ENCODE assay signal across 39 mouse cellular contexts in the genomic region with DNA sequence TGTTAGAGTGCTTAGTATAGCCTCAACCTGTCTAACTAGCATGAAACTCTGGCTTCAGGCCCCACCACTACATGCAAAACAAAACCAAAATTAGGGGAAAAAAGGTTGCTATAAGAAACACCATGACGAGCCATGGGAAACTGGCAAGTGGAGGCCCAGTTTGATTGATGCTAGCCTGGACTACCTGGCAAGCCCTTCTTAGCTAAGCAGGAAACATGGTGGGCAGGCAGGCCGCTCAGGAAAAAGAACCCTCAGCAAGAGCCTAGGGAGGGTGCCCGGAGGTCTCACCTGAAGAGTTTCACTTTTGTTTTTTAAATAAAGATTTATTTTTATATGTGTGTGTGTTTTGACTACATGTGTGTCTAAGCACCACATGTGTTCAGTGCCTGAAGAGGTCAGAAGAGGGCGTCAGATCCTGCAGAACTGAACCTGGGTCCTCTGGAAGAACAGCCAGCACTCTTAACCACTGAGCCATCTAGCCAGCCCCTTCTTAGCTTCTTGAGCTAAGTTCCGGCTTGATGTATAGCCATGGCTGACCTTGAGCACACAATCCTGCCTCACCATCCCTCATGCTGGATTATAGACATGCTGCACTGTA. TPM values are rescaled to one million over a fixed set of nuclear protein-coding genes. Genes with fewer than 3 reads are reported as not detected.
A peak's percentile ranks its signal among the peaks of the same experiment; 100 is the strongest.
DNase-seq lines count a peak whose midpoint lies in the region; ATAC-seq and TF ChIP-seq lines count a peak whose summit lies in the region.
"Had no signal": no experiment of that assay in that cellular context is flagged by ENCODE, and none has a peak within 500 bp of the region (broad histone marks: within the 10 kb centered on the region; RNA-seq: fewer than 3 reads in every experiment).

No protein-coding gene starts in this region.

- H3K9me3 ChIP-seq in intestine, postnatal 0 days (ENCODE audit: control insufficient read depth): no peaks in the 10 kb centered on the region
- H3K9me3 ChIP-seq in intestine, embryonic 15.5 days: no peaks in the 10 kb centered on the region
- no peaks in the 10 kb centered on the region for H3K9me3 ChIP-seq in midbrain, postnatal 0 days (ENCODE audit: low read length)
- no peaks in the 10 kb centered on the region for H3K9me3 ChIP-seq in midbrain, embryonic 14.5 days (ENCODE audit: control insufficient read depth, low read length)
- H3K9me3 ChIP-seq in MEL (replicated peaks; ENCODE audit: insufficient read depth, low read length): no peaks in the 10 kb centered on the region
- H3K9me3 ChIP-seq: G1E; heart, embryonic 15.5 days; limb, embryonic 12.5 days had no signal

- H3K27ac ChIP-seq in intestine, postnatal 0 days (ENCODE audit: low read depth, low read length): no peak overlapping the region
- no peak overlapping the region for H3K27ac ChIP-seq in intestine, embryonic 15.5 days
- no peak overlapping the region for H3K27ac ChIP-seq in midbrain, postnatal 0 days (ENCODE audit: low read depth, low read length)
- no peak overlapping the region for H3K27ac ChIP-seq in midbrain, embryonic 14.5 days (replicated peaks; ENCODE audit: low read depth, low read length)
- no peak overlapping the region for H3K27ac ChIP-seq in MEL (ENCODE audit: control insufficient read depth, low read depth, low read length)
- H3K27ac ChIP-seq: heart, embryonic 15.5 days; limb, embryonic 12.5 days had no signal

- TF ChIP-seq EP300 in MEL (IDR thresholded peaks at IDR 0.05; ENCODE audit: low read depth in 1 of 2, low read length in 2 of 2): no peak

- 83% methylated on average over 5 of the region's 5 CpGs for WGBS in intestine, postnatal 0 days
- 86% methylated on average over 5 of the region's 5 CpGs for WGBS in intestine, embryonic 15.5 days
- 77% methylated on average over 5 of the region's 5 CpGs for WGBS in midbrain, postnatal 0 days
- 89% methylated on average over 5 of the region's 5 CpGs for WGBS in midbrain, embryonic 14.5 days

- no peak overlapping the region for H3K4me3 ChIP-seq in intestine, postnatal 0 days (ENCODE audit: low read depth, low read length)
- no peak overlapping the region for H3K4me3 ChIP-seq in intestine, embryonic 15.5 days (replicated peaks)
- no peak overlapping the region for H3K4me3 ChIP-seq in midbrain, postnatal 0 days (ENCODE audit: low read depth, low read length)
- no peak overlapping the region for H3K4me3 ChIP-seq in midbrain, embryonic 14.5 days (replicated peaks; ENCODE audit: low read depth, low read length)
- H3K4me3 ChIP-seq in MEL (ENCODE audit: control insufficient read depth in 1 of 2, insufficient read depth in 1 of 2, low read depth in 2 of 2, low read length in 2 of 2): no peak overlapping the region
- H3K4me3 ChIP-seq: erythroblast, embryonic 14.5 days; heart, embryonic 15.5 days; limb, embryonic 12.5 days had no signal

- no peak overlapping the region for H3K9ac ChIP-seq in intestine, postnatal 0 days (ENCODE audit: low read depth, low read length)
- H3K9ac ChIP-seq in intestine, embryonic 15.5 days: no peak overlapping the region
- H3K9ac ChIP-seq in midbrain, postnatal 0 days (replicated peaks; ENCODE audit: low read length, poor library complexity, severe bottlenecking): no peak overlapping the region
- no peak overlapping the region for H3K9ac ChIP-seq in midbrain, embryonic 14.5 days (replicated peaks; ENCODE audit: low read length)
- no peak overlapping the region for H3K9ac ChIP-seq in MEL (ENCODE audit: control insufficient read depth, low read depth, low read length, poor library complexity, severe bottlenecking)
- H3K9ac ChIP-seq: heart, embryonic 15.5 days; limb, embryonic 12.5 days; liver, postnatal 0 days had no signal

- ATAC-seq in intestine, postnatal 0 days: no peak
- no peak for ATAC-seq in intestine, embryonic 15.5 days
- ATAC-seq in midbrain, postnatal 0 days (ENCODE audit: low FRiP score): no peak
- no peak for ATAC-seq in midbrain, embryonic 14.5 days (ENCODE audit: low FRiP score, low TSS enrichment)
- ATAC-seq: forebrain, embryonic 16.5 days; hindbrain, embryonic 16.5 days; liver, postnatal 0 days; Patski had no signal

- peak; percentile 17; the same call in 1 of the 2 replicates for TF ChIP-seq CTCF in intestine, postnatal 0 days (IDR thresholded peaks at IDR 0.05; ENCODE audit: low read depth)
- 0 out of 2 replicates have a peak, but pooled peaks have one; percentile 2 for TF ChIP-seq CTCF in midbrain, postnatal 0 days (IDR thresholded peaks at IDR 0.05)
- TF ChIP-seq CTCF in MEL (IDR thresholded peaks at IDR 0.05 in 2 of 3, conservative IDR thresholded peaks at IDR 0.05 in 1 of 3; ENCODE audit: control insufficient read depth in 1 of 3, insufficient read depth in 1 of 3, low read depth in 2 of 3, low read length in 3 of 3, poor library complexity in 1 of 3, severe bottlenecking in 1 of 3): no peak

- H3K79me2 ChIP-seq in MEL (ENCODE audit: control insufficient read depth, insufficient read depth, low read length, poor library complexity): no peaks in the 10 kb centered on the region

- 0 out of 2 replicates have a peak, but pooled peaks have one; percentile 3 for TF ChIP-seq RAD21 in MEL (IDR thresholded peaks at IDR 0.05; ENCODE audit: low read depth, low read length)

- intact Hi-C loops in left cerebral cortex, postnatal 10 days (cut with DNase I): no loop called here

- no peak for DNase-seq in midbrain, postnatal 0 days (ENCODE audit: low spot score)
- no peak for DNase-seq in midbrain, embryonic 14.5 days
- DNase-seq in MEL (ENCODE audit: low read depth, low spot score): no peak
- DNase-seq in embryo, embryonic 10.5 days (ENCODE audit: low spot score): no peak
- no peak for DNase-seq in left cerebral cortex, postnatal 10 days (ENCODE audit: extremely low spot score in 1 of 2, low spot score in 2 of 2)
- DNase-seq: adrenal gland, postnatal 14 days; cerebellum, adult 11 months; cerebellum, adult 9-10 months; cerebellum, postnatal 36 days; embryo, embryonic 11 days; kidney, adult 8-10 months; kidney, postnatal 10 days; liver, postnatal 0 days; right cerebral cortex, postnatal 14 days; thymus, adult 2 months; thymus, postnatal 4 days had no signal

- no peaks in the 10 kb centered on the region for H3K27me3 ChIP-seq in intestine, postnatal 0 days (replicated peaks; ENCODE audit: control insufficient read depth, insufficient read depth, low read length)
- no peaks in the 10 kb centered on the region for H3K27me3 ChIP-seq in intestine, embryonic 15.5 days (replicated peaks)
- no peaks in the 10 kb centered on the region for H3K27me3 ChIP-seq in midbrain, postnatal 0 days (ENCODE audit: insufficient read depth, low read length)
- H3K27me3 ChIP-seq in midbrain, embryonic 14.5 days (ENCODE audit: control insufficient read depth, insufficient read depth, low read length): no peaks in the 10 kb centered on the region
- H3K27me3 ChIP-seq in MEL (ENCODE audit: control insufficient read depth in 1 of 2, insufficient read depth in 2 of 2, low read length in 2 of 2): no peaks in the 10 kb centered on the region
- H3K27me3 ChIP-seq: heart, embryonic 15.5 days; limb, embryonic 12.5 days; Patski had no signal

- no peaks in the 10 kb centered on the region for H3K4me1 ChIP-seq in intestine, postnatal 0 days (replicated peaks; ENCODE audit: control insufficient read depth, insufficient read depth, low read length)
- H3K4me1 ChIP-seq in intestine, embryonic 15.5 days (replicated peaks): no peaks in the 10 kb centered on the region
- no peaks in the 10 kb centered on the region for H3K4me1 ChIP-seq in midbrain, postnatal 0 days (ENCODE audit: insufficient read depth, low read length)
- H3K4me1 ChIP-seq in midbrain, embryonic 14.5 days (ENCODE audit: control insufficient read depth, insufficient read depth, low read length): no peaks in the 10 kb centered on the region
- peaks cover 3 to 8% of the 10 kb centered on the region in 2 experiments; a peak in 3 of 4 replicates for H3K4me1 ChIP-seq in MEL (ENCODE audit: control insufficient read depth in 1 of 2, insufficient read depth in 2 of 2, low read length in 2 of 2)
- H3K4me1 ChIP-seq: heart, embryonic 15.5 days had no signal

- H3K4me2 ChIP-seq in intestine, postnatal 0 days (replicated peaks; ENCODE audit: low read depth): no peak overlapping the region
- no peak overlapping the region for H3K4me2 ChIP-seq in intestine, embryonic 15.5 days (replicated peaks)
- H3K4me2 ChIP-seq in midbrain, postnatal 0 days (ENCODE audit: low read depth, low read length, poor library complexity, severe bottlenecking): no peak overlapping the region
- H3K4me2 ChIP-seq in midbrain, embryonic 14.5 days (ENCODE audit: low read length): no peak overlapping the region
- H3K4me2 ChIP-seq: heart, embryonic 15.5 days; limb, embryonic 12.5 days; liver, embryonic 11.5 days; midbrain, embryonic 11.5 days had no signal

- TF ChIP-seq POLR2A in MEL (IDR thresholded peaks at IDR 0.05; ENCODE audit: control insufficient read depth in 1 of 2, insufficient read depth in 1 of 2, low read depth in 1 of 2, low read length in 2 of 2, poor library complexity in 1 of 2): no peak

- peaks cover 34% of the 10 kb centered on the region for H3K36me3 ChIP-seq in intestine, postnatal 0 days (ENCODE audit: control insufficient read depth, insufficient read depth)
- peaks cover 15% of the 10 kb centered on the region; the same call in 1 of the 2 replicates for H3K36me3 ChIP-seq in intestine, embryonic 15.5 days
- H3K36me3 ChIP-seq in midbrain, postnatal 0 days (ENCODE audit: insufficient read depth, low read length): peaks cover 12% of the 10 kb centered on the region; the same call in 1 of the 2 replicates
- H3K36me3 ChIP-seq in midbrain, embryonic 14.5 days (ENCODE audit: control insufficient read depth, insufficient read depth, low read length): peaks cover 45% of the 10 kb centered on the region
- peaks cover 5 to 8% of the 10 kb centered on the region in 2 experiments for H3K36me3 ChIP-seq in MEL (ENCODE audit: control insufficient read depth in 1 of 2, insufficient read depth in 2 of 2, low read length in 2 of 2)

RNA-seq across cellular contexts. Expression of a gene that starts 47.6 kb away (rescaled TPM):
- polyA plus RNA-seq in intestine, postnatal 0 days (2015; fragmentation: Nextera tagmentation; extraction: Ambion mirVana): 0.07 and 0.21 TPM in 2 replicates
- polyA plus RNA-seq in intestine, embryonic 15.5 days (2015; fragmentation: Nextera tagmentation; extraction: Ambion mirVana): 0.15 and 0.29 TPM in 2 replicates
- 10.1 and 15.6 TPM in 2 replicates for total RNA-seq in midbrain, postnatal 0 days (2014; rRNA removed)
- 3.8 and 4.3 TPM in 2 replicates for polyA plus RNA-seq in midbrain, postnatal 0 days (2015; fragmentation: Nextera tagmentation; extraction: Ambion mirVana)
- 0.62 and 2.1 TPM in 2 replicates for polyA plus RNA-seq in midbrain, embryonic 14.5 days (2014; fragmentation: Nextera tagmentation; extraction: Ambion mirVana)
- total RNA-seq in MEL (2012; rRNA removed): not detected in 2 replicates
- not detected for polyA plus RNA-seq in MEL (2012; ENCODE audit: insufficient read depth in 1 of 2, insufficient read length in 2 of 2, low read depth in 1 of 2, low replicate concordance in 2 of 2, missing spikeins in 1 of 2)
- total RNA-seq in left cerebral cortex, postnatal 10 days (2021): 10 to 100 TPM; 10.6 to 11.1 TPM
- total RNA-seq: adrenal gland, postnatal 14 days; G1E; heart, postnatal 25 days had no signal
- polyA plus RNA-seq: C2C12; erythroblast, embryonic 14.5 days; forebrain, embryonic 11.5 days; G1E; hindbrain, embryonic 11.5 days; liver, embryonic 11.5 days; liver, postnatal 0 days; lung, embryonic 16.5 days; Patski had no signal

RNA-seq across cellular contexts. Expression of a gene that starts 52.3 kb away (rescaled TPM):
- 25.0 and 27.8 TPM in 2 replicates for polyA plus RNA-seq in intestine, postnatal 0 days (2015; fragmentation: Nextera tagmentation; extraction: Ambion mirVana)
- polyA plus RNA-seq in intestine, embryonic 15.5 days (2015; fragmentation: Nextera tagmentation; extraction: Ambion mirVana): 52.8 and 55.4 TPM in 2 replicates
- total RNA-seq in midbrain, postnatal 0 days (2014; rRNA removed): 32.4 and 34.7 TPM in 2 replicates
- polyA plus RNA-seq in midbrain, postnatal 0 days (2015; fragmentation: Nextera tagmentation; extraction: Ambion mirVana): 45.3 and 46.7 TPM in 2 replicates
- 46.3 and 50.3 TPM in 2 replicates for polyA plus RNA-seq in midbrain, embryonic 14.5 days (2014; fragmentation: Nextera tagmentation; extraction: Ambion mirVana)
- total RNA-seq in MEL (2012; rRNA removed): 31.7 and 38.9 TPM in 2 replicates
- 10 to 100 TPM in 1 of 2 experiments, not detected in 1; 48.7 TPM for polyA plus RNA-seq in MEL (2012; ENCODE audit: insufficient read depth in 1 of 2, insufficient read length in 2 of 2, low read depth in 1 of 2, low replicate concordance in 2 of 2, missing spikeins in 1 of 2)
- 10 to 100 TPM; 34.9 to 35.5 TPM for total RNA-seq in left cerebral cortex, postnatal 10 days (2021)

RNA-seq across cellular contexts. Expression of a gene that starts 53.1 kb away (rescaled TPM):
- polyA plus RNA-seq in intestine, postnatal 0 days (2015; fragmentation: Nextera tagmentation; extraction: Ambion mirVana): 12.1 and 12.2 TPM in 2 replicates
- polyA plus RNA-seq in intestine, embryonic 15.5 days (2015; fragmentation: Nextera tagmentation; extraction: Ambion mirVana): 18.0 and 19.9 TPM in 2 replicates
- total RNA-seq in midbrain, postnatal 0 days (2014; rRNA removed): 24.6 and 28.3 TPM in 2 replicates
- polyA plus RNA-seq in midbrain, postnatal 0 days (2015; fragmentation: Nextera tagmentation; extraction: Ambion mirVana): 11.1 and 13.7 TPM in 2 replicates
- 26.3 and 35.0 TPM in 2 replicates for polyA plus RNA-seq in midbrain, embryonic 14.5 days (2014; fragmentation: Nextera tagmentation; extraction: Ambion mirVana)
- total RNA-seq in MEL (2012; rRNA removed): 41.8 and 46.8 TPM in 2 replicates
- 10 to 100 TPM in 1 of 2 experiments, not detected in 1; 56.1 TPM for polyA plus RNA-seq in MEL (2012; ENCODE audit: insufficient read depth in 1 of 2, insufficient read length in 2 of 2, low read depth in 1 of 2, low replicate concordance in 2 of 2, missing spikeins in 1 of 2)
- 10 to 100 TPM; 32.9 to 34.8 TPM for total RNA-seq in left cerebral cortex, postnatal 10 days (2021)

RNA-seq across cellular contexts. Expression of a gene that starts 59.3 kb away (rescaled TPM):
- 0.44 TPM in 1 of 2 replicates, not detected in the other for polyA plus RNA-seq in intestine, postnatal 0 days (2015; fragmentation: Nextera tagmentation; extraction: Ambion mirVana)
- polyA plus RNA-seq in intestine, embryonic 15.5 days (2015; fragmentation: Nextera tagmentation; extraction: Ambion mirVana): not detected in 2 replicates
- total RNA-seq in midbrain, postnatal 0 days (2014; rRNA removed): not detected in 2 replicates
- not detected in 2 replicates for polyA plus RNA-seq in midbrain, postnatal 0 days (2015; fragmentation: Nextera tagmentation; extraction: Ambion mirVana)
- not detected in 2 replicates for polyA plus RNA-seq in midbrain, embryonic 14.5 days (2014; fragmentation: Nextera tagmentation; extraction: Ambion mirVana)
- not detected in 2 replicates for total RNA-seq in MEL (2012; rRNA removed)
- polyA plus RNA-seq in MEL (2012; ENCODE audit: insufficient read depth in 1 of 2, insufficient read length in 2 of 2, low read depth in 1 of 2, low replicate concordance in 2 of 2, missing spikeins in 1 of 2): not detected
- total RNA-seq in left cerebral cortex, postnatal 10 days (2021): not detected
- total RNA-seq: adrenal gland, postnatal 14 days; heart, postnatal 25 days; layer of hippocampus, postnatal 10 days; left cerebral cortex, adult 18-20 months; left cerebral cortex, postnatal 25 days; megakaryocyte progenitor cell, adult 5-6 weeks had no signal
- polyA plus RNA-seq: C2C12; erythroblast, embryonic 14.5 days; forebrain, embryonic 11.5 days; forebrain, embryonic 16.5 days; G1E; heart, embryonic 15.5 days; hindbrain, embryonic 11.5 days; hindbrain, embryonic 16.5 days; intestine, embryonic 14.5 days; large intestine, adult 2 months; limb, embryonic 12.5 days; liver, embryonic 11.5 days; liver, postnatal 0 days; lung, embryonic 16.5 days; midbrain, embryonic 11.5 days; neural tube, embryonic 14.5 days had no signal

Comparison
In these comparisons a context has a peak if more than half of its experiments do, and no peak if none do; other contexts are left out.
1. CTCF ChIP-seq: peak in intestine, postnatal 0 days (single experiment) and midbrain, postnatal 0 days (single experiment); none in MEL (0 of 3).